Mouse (Mus musculus): Measurements from ENCODE around the gene Pglyrp2. TPM values are rescaled to one million over a fixed set of nuclear protein-coding genes. Genes with fewer than 3 reads are reported as not detected.

Pglyrp2 gene
- 0.18 TPM for polyA plus RNA-seq (2014; fragmentation: Illumina TruSeq; extraction: RNeasy Lipid Tissue Mini Kit (QIAGEN cat#74804); ENCODE audit: low read depth, low replicate concordance)

DNA sequence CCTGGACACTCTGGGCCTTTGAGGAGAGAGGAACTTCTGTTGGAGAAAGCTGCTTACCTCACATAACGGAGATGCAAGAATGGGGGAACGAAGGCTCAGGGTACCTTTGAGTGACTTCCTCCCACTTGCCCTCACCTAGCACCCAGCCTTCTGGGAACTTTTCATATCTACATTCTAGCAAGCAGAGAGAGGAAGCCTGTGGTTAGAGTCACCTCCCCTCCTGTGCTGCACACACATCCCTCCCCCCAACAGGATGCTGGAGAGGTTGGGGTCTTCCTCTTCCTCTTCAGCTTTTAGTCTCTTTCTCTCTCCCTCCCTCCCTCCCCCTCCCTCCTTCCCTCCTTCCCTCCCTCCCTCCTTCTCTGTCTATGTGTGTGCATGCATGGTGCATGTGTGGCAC is at the start of gene Pglyrp2:
Gene Pglyrp2 (minus strand): TSS at position 134 of the 400 bp plus-strand sequence.

DNA sequence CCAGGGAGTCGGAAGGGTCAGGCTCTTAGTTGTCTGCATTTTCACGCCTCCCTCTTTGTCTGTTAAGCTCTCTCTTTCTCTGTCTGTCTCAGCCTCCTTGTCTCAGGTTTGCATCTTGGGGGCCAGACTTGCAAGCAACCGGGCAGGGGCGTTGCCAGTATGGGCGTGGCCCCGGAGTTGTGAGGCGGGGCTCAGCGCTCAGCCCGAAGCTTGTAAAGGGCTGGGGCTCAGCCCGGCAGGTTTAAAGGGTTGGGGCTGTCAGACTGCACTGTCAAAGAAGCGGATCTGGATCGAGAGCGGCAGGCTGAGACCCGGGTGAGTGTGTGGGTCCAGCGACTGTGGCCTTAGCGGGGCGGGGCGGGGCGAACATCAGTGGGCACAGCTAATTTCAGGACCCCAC is 28.5 kb upstream of the Pglyrp2 start, which contains the start of gene Cyp4f39:
Gene Cyp4f39 (plus strand): TSS at position 242 of the 400 bp plus-strand sequence.

DNA sequence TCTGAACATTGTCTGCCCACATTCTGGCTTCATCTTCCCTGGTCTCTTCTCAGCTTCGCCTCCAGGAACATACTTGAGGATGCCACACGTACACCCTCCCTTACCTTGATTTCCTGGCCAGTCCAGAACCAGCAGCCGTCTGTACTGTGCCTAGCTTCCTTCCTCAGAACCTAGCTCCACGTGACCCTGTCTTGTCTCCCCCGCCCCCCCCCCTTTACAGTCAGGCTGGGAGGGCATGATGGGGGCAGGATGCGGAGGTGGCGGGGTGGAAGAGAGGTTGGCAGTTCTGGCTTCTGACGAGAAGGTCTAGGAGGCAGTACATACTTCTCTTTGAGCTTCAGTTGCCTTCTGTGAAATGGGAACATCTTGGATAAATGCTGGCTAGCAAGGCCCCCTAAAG is 20.6 kb downstream of the Pglyrp2 start, which contains the start of gene Rasal3:
Gene Rasal3 (minus strand): TSS at position 167 of the 400 bp plus-strand sequence.

DNA sequence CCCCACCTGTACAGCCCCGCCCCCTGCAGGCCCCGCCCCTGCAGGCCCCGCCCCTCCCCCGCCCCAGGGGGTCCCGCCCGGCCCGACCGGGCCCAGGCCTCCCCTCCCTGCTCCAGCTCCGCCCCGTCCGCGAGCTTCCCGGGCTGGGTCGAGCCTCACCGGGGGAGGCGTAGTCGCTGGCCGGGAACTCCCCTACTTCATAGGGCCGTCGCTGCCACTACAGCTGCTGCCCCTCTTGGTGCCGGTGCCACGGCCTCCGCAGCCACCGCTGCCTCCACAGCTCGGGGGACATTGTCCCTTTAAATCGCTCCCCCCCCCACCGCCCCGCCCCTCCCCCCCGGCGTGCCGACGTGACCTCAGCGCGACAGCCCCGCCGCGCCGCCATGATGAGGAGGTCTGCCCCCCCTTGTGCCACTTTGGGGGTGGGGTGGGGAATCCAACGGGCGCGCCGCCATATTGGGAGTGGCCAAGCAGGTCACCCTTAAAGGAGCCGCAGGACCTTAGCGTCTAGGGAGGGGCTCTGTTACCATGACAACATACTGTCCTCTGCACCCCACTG is 34.8 kb downstream of the Pglyrp2 start, which contains the start of gene Wiz:
Gene Wiz (minus strand): TSS at position 339 of the 559 bp plus-strand sequence.

Other genes with a start within 250 kb of the Pglyrp2 start
- gene Ephx3, start 234.6 kb downstream of the Pglyrp2 start, polyA plus RNA-seq (2014; fragmentation: Illumina TruSeq; extraction: RNeasy Lipid Tissue Mini Kit (QIAGEN cat#74804); ENCODE audit: low read depth, low replicate concordance), result not detected
- gene Brd4, start 139.4 kb downstream of the Pglyrp2 start, polyA plus RNA-seq (2014; fragmentation: Illumina TruSeq; extraction: RNeasy Lipid Tissue Mini Kit (QIAGEN cat#74804); ENCODE audit: low read depth, low replicate concordance), result 12.1 TPM
- gene Akap8, start 102.9 kb downstream of the Pglyrp2 start, polyA plus RNA-seq (2014; fragmentation: Illumina TruSeq; extraction: RNeasy Lipid Tissue Mini Kit (QIAGEN cat#74804); ENCODE audit: low read depth, low replicate concordance), result 43.5 TPM
- gene Akap8l, start 73.6 kb downstream of the Pglyrp2 start, polyA plus RNA-seq (2014; fragmentation: Illumina TruSeq; extraction: RNeasy Lipid Tissue Mini Kit (QIAGEN cat#74804); ENCODE audit: low read depth, low replicate concordance), result 55.1 TPM
- 1.4 TPM for gene Wiz, start 34.7 kb downstream of the Pglyrp2 start, polyA plus RNA-seq (2014; fragmentation: Illumina TruSeq; extraction: RNeasy Lipid Tissue Mini Kit (QIAGEN cat#74804); ENCODE audit: low read depth, low replicate concordance)
- 1.0 TPM for gene Rasal3, start 20.6 kb downstream of the Pglyrp2 start, polyA plus RNA-seq (2014; fragmentation: Illumina TruSeq; extraction: RNeasy Lipid Tissue Mini Kit (QIAGEN cat#74804); ENCODE audit: low read depth, low replicate concordance)
- gene Cyp4f39, start 28.6 kb upstream of the Pglyrp2 start, polyA plus RNA-seq (2014; fragmentation: Illumina TruSeq; extraction: RNeasy Lipid Tissue Mini Kit (QIAGEN cat#74804); ENCODE audit: low read depth, low replicate concordance), result 21.4 TPM
- gene Cyp4f17, start 81.9 kb upstream of the Pglyrp2 start, polyA plus RNA-seq (2014; fragmentation: Illumina TruSeq; extraction: RNeasy Lipid Tissue Mini Kit (QIAGEN cat#74804); ENCODE audit: low read depth, low replicate concordance), result 0.13 TPM
- 0.39 TPM for gene Cyp4f16, start 112.4 kb upstream of the Pglyrp2 start, polyA plus RNA-seq (2014; fragmentation: Illumina TruSeq; extraction: RNeasy Lipid Tissue Mini Kit (QIAGEN cat#74804); ENCODE audit: low read depth, low replicate concordance)
- 1.6 TPM for gene Cyp4f37, start 197.1 kb upstream of the Pglyrp2 start, polyA plus RNA-seq (2014; fragmentation: Illumina TruSeq; extraction: RNeasy Lipid Tissue Mini Kit (QIAGEN cat#74804); ENCODE audit: low read depth, low replicate concordance)
- 0.11 TPM for gene Cyp4f40, start 234.7 kb upstream of the Pglyrp2 start, polyA plus RNA-seq (2014; fragmentation: Illumina TruSeq; extraction: RNeasy Lipid Tissue Mini Kit (QIAGEN cat#74804); ENCODE audit: low read depth, low replicate concordance)